Mouse (Mus musculus) urinary bladder, postnatal 25 days (tissue): ENCODE data around the gene Zfp955b.
"Not testable (repeated sequence)": the region's sequence is repeated elsewhere in the genome, so short reads cannot be mapped to it uniquely, and the experiment has no call there.

Experiments used
- DNase-seq: peaks from one replicate; pipeline ENCODE4 v3.0.0; 2022; ENCODE audit warnings: low spot score

Zfp955b gene

DNA sequence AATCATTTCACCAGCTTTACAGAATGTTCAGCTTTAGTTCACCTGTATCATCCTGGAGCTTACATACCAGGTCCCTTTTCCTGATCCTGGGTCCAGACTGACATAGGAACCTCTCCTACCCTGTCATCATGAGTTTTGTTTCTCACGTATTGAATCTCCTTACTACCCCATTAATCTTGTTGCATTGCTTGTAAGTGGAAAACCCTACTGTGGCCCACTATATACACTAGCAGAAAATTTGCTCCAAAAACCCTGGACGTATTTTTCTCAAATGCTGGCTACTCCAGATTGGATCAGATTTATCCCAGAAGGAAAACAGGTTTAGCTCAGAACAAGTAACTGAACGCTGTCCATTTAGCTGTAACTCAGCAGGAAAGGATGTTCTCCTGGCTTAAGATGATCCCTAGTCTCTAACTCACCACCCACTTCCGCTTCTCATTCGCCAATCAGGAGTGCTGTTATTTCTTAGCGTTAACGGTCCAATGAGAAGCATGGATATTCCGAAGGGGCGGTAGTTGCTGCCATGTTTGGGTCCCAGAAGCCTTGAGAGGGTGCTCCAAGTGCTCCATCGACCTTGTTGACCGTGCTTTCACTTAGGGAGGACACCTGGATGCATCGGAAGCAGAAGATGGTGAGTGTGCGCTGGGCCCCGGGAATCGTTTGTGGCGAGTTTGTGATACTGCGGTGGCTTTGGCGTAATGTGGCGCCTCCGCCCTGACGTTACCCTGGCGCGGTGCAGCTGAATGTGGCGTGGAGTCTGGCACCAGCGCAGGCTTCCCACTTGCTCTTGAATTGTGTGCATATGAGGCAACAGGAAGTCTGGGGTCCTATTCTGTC, at the start of gene Zfp955b:
Zfp955b (plus strand) TSS at position 506 of the 837 bp plus-strand sequence.
- not testable (repeated sequence) for DNase-seq

GRCm38 (mm10) chr17:33254530-33255318, 34.6 kb upstream of the Zfp955b start, which contains the start of gene Zfp955a:
TSS of gene Zfp955a (minus strand) at chr17:33255145.
- not testable (repeated sequence) for DNase-seq

DNA sequence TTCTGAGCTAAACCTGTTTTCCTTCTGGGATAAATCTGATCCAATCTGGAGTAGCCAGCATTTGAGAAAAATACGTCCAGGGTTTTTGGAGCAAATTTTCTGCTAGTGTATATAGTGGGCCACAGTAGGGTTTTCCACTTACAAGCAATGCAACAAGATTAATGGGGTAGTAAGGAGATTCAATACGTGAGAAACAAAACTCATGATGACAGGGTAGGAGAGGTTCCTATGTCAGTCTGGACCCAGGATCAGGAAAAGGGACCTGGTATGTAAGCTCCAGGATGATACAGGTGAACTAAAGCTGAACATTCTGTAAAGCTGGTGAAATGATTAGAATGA, 34.1 kb upstream of the Zfp955b start:
- not testable (repeated sequence) for DNase-seq

GRCm38 (mm10) chr17:33264376-33264775, 25.0 kb upstream of the Zfp955b start, which contains the start of gene Olfr63:
TSS of gene Olfr63 (plus strand) at chr17:33264676.
- DNase-seq = no peak

DNA sequence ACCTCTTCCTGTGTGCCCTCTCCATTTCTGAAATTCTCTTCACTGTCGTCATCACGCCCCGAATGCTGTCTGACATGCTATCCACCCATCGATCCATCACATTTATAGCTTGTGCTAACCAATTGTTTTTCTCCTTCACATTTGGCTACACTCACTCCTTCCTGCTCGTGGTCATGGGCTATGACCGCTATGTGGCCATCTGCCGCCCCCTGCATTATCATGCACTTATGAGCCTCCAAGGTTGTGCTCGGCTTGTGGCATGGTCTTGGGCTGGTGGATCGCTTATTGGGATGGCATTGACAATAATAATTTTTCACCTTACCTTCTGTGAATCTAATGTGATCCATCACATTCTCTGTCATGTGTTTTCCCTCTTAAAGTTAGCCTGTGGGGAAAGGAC, 20.4 kb upstream of the Zfp955b start:
- no peak for DNase-seq

DNA sequence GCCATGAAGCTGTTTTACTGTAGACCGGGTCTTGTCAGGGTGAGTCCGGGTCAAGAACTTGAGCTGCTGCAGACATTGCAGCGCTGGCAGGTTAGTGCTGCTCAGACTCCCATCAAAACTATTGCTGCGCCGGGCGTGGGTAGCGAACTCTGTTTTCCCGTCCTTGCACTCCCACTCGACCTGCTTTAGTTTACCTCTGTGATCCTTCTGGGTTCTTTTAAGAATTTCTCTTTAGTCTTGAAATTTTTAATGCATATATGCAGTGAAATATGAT, 469 bp downstream of the Zfp955b start:
- not testable (repeated sequence) for DNase-seq

DNA sequence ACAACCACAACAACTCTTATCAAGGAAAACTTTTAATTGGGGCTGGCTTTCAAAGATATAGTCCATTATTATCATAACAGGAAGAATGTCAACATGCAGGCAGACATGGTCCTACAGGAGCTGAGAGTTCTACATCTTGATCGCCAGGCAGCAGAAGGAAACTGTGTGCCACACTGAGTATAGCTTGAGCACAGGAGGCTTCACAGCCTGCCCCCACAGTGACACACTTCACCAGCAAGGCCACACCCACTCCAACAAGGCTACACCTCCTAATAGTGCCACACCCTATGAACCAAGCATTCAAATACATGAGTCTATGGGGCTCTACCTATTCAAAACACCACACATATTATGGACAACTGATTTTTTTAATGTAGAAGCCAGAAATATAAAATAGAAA, 63.6 kb downstream of the Zfp955b start:
- DNase-seq = no peak
